Mouse (Mus musculus) thymus, postnatal 4 days (tissue): ENCODE measurements around the gene Lhfpl4.
A peak's percentile ranks its signal among the peaks of the same experiment; 100 is the strongest.

ENCODE experiments used
- DNase-seq: peaks from one replicate; pipeline ENCODE4 v3.0.0; 2021

Gene Lhfpl4

GRCm38 (mm10) chr6:113194841-113195595, at the start of gene Lhfpl4:
Lhfpl4 (minus strand) TSS chr6:113195384.
- DNase-seq, result peak; percentile 19

DNA sequence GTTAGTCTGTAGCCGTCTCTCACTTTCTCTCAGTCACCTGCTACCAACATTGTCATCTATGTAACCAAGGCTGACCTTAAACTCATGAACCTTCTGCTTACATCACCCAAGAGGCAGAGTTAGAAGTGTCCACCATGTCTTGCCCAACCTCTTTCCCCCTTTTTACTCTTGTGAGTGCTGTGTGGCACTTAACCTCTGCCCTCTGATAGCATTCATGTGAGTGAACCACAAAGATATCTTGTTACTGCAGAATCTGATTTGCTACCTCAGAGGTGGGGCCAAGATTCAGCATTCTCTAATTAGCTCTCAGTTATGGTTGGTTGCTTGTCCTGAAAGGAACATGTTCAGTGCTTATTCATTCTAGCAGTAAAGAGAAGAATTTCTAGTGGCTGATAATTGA, 47.6 kb upstream of the Lhfpl4 start:
- no peak for DNase-seq

GRCm38 (mm10) chr6:113238442-113238841, 43.3 kb upstream of the Lhfpl4 start:
- no peak for DNase-seq

DNA sequence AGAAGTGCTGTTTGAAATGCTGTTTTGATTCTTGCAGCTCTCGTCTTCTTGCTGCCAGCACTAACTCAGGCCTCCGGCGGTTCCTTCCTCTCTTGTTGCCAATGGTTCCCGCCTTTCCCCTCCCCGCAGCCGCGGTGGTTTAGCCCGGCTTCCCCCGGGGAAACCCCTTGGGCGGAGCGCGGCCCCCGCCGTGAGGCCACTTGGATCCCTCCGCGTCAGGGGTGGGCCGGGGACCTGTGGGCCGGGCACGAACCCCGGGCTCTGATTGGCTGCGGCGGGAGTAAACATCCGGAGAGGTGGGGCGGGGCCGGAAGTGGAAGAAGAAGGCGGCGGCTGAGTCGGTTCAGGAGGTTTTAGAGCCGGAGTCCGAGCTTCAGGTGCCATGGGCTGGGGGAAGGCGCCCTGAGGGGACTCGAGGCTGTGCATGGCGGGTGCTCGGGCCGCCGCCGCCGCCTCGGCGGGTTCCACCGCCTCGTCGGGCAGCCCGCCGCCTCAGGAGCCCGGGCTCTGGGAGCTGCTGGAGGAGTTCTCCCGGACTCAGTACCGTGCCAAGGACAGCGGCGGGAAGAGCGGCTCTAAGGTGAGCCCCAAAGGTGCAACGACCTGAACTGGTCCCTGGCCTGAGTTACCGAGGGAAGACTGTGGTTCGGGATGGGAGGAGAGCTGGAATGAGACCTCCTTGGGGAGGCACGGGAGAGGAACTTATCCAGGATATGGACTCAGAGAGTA, 42.5 kb upstream of the Lhfpl4 start, which contains the start of gene Mtmr14:
Gene Mtmr14 (plus strand): TSS at position 302 of the 729 bp plus-strand sequence.
- peak; percentile 99 for DNase-seq

DNA sequence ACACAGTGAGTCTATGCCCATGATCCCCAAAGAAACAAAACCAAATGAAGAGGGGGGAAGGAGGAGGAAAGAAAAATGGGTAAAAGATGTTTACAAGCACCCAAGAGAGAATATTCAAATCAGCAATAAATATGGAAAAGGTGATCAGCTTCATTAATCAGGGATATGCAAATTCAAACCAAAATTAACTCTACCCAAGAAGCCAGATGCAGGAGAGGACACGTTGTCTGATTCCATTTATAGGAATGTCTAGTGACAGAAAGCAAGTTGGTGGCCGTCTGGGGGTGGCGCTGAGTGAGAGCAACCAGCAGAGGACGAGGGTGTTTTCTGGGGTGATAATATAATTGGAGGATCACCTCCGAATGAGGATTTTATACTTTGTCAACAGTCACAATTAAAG, 40.0 kb upstream of the Lhfpl4 start:
- no peak for DNase-seq

DNA sequence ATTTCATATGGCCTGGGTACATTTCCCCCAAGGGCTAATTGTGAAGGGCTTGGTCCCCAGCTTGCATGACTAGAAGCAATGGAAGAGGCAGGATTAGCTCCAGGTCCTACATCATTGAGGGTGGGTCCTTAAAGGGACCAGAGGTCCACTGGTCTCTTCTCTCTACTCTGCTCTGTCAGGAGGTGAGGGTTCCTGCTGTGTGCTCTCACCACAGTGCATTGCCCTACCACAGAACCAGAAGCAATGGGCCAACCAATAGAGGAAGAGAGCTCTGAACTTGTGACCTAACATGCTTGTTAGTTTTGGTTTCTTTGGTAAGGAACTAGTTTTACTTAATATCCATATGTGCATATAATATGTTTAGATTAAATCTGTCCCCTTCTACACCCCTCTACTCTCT, 31.5 kb upstream of the Lhfpl4 start:
- DNase-seq, result no peak

GRCm38 (mm10) chr6:113225798-113226197, 30.6 kb upstream of the Lhfpl4 start:
- no peak for DNase-seq

- peak; percentile 15 for DNase-seq
Observed at GRCm38 (mm10) chr6:113216280-113216679, 21.1 kb upstream of the Lhfpl4 start.

DNA sequence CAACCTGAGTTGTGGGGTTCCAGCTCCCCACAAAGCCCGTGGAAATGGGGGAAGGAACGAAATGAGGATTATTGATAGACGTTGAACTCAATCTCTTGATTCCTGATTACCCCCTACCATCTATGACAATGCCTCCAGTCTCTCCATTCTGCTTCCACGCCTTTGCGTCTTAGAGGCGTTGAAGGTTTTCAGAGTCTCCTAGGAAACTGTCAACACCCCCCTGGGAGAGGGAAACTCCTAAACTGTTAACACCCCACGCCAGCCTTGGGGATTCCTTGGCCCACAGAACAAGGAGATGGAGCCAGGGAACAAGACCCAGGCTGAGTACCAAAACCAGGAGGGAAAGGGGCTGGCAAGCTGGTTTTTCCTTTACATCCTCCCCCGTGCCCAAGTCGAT, 410 bp upstream of the Lhfpl4 start:
- DNase-seq, result no peak

DNA sequence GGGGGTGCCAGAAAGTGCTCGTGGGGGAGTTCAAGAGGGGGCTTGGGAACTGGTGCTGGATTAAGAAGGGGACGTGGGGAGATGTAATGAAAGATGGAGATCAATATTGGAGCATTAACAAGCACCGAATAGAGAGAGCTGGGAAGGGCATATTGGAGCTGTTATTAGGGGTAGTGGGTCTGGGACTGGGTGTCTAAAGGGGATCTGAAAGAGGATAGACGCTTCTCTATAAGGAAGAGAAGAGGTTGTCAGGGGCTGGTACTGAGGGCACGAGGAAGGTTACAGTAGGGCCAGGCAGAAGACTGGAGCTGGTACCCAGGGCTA, 705 bp downstream of the Lhfpl4 start:
- no peak for DNase-seq

GRCm38 (mm10) chr6:113193765-113194460, 1.3 kb downstream of the Lhfpl4 start:
- peak; percentile 56 for DNase-seq

DNA sequence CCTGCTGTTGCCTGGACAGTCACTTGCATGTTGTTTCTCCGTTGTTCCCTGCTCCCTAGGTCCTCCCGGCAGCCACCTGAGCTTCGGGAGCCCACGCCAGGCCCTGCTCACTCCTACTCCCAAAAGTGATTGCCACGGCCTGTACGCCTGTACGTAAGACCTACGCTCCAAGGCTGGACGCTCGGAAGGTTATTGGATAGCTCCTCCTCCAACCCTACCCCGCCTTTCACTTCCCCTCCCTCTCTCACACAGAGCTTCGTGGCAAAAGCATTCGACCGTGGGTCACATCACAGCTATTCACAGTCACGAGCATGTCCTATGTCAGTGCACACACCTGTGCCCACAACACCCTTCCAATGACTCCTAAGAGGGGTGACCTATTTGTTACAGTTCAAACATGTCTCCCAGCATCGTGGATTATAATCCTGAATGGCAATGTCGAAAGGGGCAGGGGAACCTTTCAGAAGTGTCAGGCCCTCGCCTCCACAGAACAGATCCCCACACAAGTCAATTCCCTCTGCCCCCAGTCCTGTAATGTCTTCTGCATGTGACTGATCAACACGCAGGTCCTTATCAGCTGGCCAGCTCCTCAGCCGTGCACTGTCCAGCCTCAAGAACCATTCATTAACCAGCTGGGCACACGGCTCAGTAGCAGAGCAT, 10.2 kb downstream of the Lhfpl4 start:
- no peak for DNase-seq

DNA sequence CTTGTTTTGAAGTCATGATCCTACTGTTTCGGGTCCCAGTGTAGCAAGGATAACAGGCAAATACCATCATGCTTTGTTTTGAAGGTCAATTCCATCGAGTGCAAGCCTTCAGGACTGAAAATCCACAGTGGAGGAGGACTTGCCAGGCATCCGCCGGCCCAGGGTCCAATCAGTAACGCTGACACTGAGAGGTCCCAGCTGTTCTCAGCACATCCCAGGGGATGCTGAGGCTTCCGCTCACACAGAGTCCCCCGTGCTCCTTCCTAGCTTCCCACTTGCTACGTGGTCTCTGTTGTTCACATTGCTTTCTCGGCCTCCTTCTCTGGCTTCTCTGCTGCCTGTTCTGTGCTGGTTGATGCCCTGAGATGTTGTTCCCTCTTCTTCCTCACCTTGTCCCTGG, 11.0 kb downstream of the Lhfpl4 start:
- no peak for DNase-seq

DNA sequence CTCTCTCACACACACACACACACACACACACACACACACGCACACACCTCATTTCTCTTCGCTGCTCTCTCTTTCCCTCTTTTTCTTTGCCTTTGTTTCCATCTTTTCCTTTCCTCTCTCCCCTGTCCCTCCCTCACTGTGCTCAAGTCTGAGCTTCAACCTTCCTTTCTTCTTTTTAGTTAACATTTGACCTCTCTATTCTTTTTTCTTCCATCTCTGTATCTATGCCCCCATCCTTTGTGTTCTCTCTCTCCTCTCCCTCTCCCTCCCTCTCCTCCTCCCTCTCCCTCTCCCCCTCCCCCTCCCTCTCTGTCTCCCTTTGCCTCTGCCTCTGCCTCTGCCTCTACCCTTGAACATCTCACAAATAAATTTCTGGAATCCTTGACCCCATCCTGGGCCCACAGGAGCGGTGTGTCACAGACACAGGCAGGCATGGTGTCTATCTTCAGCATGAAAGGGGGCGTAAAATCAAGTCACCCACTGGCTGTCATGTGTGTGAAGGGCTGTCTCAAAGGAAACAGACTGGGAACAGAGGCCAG, 15.9 kb downstream of the Lhfpl4 start:
- DNase-seq, result no peak

- DNase-seq, result no peak
Observed at GRCm38 (mm10) chr6:113178286-113179194, 16.6 kb downstream of the Lhfpl4 start.

GRCm38 (mm10) chr6:113176613-113177012, 18.6 kb downstream of the Lhfpl4 start:
- no peak for DNase-seq

DNA sequence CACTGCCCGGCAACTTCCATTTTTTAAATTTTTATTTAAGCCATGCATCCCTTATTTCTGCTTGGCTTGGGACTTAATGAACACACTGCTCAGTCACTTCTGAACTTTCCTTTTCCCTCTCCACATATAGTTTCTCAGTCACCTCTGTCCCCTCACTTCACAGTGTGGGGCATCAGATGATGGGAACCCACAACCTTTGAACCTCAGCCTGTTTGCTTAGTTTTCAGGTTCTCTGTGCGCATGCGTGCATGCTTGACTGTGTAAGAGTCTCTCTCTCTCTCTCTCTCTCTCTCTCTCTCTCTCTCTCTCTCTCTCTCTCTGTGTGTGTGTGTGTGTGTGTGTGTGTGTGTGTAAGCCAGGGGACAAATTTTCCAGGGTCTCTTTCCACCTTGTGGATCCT, 19.7 kb downstream of the Lhfpl4 start:
- no peak for DNase-seq

DNA sequence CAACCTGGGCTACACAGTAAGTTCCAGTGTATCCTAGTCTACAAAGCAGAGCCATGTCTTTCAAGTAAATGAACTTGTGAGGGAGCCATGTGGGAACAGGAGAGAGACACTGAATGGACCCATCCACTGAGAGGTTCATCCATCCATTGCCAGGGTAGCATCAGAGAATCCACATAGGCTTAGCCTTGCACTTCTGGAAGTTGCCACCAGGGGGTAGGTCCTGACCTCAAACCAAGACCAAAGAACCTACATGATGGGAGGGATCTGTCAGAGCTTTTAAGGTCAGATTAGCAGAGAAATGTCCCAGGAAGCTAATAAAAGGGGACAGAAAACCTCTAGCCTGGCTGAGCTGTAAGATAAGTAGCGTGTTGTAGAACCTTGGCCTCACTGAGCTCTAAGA, 22.6 kb downstream of the Lhfpl4 start:
- DNase-seq, result peak; percentile 82

- no peak for DNase-seq
Observed at GRCm38 (mm10) chr6:113172011-113172410, 23.2 kb downstream of the Lhfpl4 start.

DNA sequence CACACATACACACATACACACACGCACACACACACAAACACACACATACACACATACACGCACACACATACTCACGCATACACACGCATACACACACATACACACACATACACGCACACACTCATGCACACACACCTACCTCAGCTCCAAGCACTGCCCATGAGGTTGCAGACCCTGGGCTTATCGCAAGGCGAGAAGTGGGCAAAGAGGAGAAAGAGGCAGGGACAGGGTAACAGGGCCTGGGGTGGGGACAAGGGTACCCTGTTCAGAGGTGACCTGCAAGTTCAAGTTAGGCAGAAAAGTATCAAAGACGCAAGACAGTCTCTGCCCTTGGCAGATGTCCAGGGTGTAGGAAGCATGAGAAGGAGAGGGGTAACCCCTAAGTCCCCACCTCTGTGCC, 24.5 kb downstream of the Lhfpl4 start:
- no peak for DNase-seq

DNA sequence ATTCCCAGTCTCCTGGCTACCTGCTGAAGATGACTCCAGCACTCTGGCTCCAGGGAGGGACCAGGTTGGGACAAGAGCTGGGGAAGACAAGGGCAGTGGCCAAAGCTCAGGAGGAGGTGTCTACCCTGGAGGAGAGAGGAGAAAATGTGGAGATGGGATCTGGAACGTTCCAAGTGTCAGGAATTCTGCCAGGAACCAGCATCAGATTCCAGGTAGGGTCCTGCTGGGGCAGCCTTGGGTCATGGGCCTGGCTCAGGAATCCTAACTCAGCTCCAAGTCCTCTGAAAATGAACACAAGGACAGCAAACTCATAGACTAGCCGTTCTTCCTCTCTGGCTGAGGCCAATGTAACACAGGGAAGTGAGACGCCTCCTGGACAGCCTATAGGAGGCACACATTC, 25.3 kb downstream of the Lhfpl4 start:
- DNase-seq, result no peak
